Mouse (Mus musculus) left cerebral cortex, postnatal 36 days (tissue): Measurements from ENCODE around the gene Wtap. TPM values are rescaled to one million over a fixed set of nuclear protein-coding genes. Genes with fewer than 3 reads are reported as not detected.
A peak's percentile ranks its signal among the peaks of the same experiment; 100 is the strongest.
"Not testable (repeated sequence)": the region's sequence is repeated elsewhere in the genome, so short reads cannot be mapped to it uniquely, and the experiment has no call there.

Source experiments
- DNase-seq, 2 experiments: peaks; one replicate each; pipeline ENCODE4 v3.0.0; 2021 to 2022; ENCODE audit warnings: low spot score in 2 of 2, mixed read lengths in 1 of 2
- intact Hi-C: fragments of 180-260 bp; cut with DNase I; formaldehyde crosslinking; loops from one replicate; pipeline ENCODE4 v1.15.1; 2025
- total RNA-seq, 2 experiments: library from RNA; stranded (reverse); gene quantifications; 2 replicates each; pipeline ENCODE4 v1.2.3; 2021

Gene Wtap
- total RNA-seq: 10 to 100 TPM; 47.6 to 51.5 TPM

DNA sequence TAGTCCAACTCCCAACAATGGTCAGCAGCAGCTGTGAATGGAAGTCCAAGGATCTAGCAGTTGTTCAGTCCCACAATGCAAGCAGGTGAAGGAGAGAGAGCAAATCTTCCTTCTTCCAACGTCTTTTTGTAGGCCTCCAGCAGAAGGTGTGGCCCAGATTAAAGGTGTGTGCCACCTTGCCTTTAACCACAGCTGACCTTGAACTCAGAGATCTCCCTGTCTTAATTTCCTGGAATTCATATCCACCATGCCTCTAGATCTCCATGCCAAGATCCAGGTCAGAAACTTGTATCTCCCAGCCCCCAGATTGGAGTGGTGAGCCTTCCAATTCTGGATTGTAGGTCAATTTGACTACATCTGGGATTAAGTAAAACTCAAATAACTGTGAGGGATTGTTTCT, at the start of gene Wtap:
Wtap (minus strand) TSS at position 101 of the 400 bp plus-strand sequence.
- intact Hi-C loops: loop anchor here (5.0 kb wide), 1 partner anchor 77 kb away; the partner anchor contains the start of genes Mrpl18 and Tcp1
- DNase-seq: no peak

DNA sequence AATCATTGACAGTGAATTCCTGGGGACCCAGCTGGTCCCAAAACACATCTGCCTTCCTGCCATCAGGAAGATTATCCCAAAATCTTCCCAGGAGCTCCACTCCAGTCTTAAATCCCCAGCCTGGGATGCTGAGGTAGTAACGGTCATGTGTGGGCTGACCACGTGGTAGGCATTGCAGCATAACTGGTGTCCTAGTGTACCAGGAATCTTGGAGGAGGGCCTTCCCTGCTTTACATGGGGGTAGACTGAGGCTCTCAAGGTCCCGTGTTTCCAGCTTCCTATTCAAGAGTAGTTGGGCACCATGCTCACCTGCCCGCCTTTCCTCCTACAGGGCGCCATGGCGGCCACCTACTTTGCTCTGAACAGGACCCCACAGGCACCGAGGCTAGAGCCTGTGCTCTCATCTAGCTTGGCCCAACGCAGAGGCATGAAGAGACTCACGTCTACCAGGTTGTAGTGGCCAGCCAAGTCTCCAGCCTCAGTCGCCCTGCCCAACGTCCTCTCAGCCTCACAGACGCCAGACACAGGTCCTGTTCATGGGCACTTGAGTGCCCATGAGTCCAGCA, 42.7 kb upstream of the Wtap start:
- DNase-seq, intact Hi-C loops: not testable (repeated sequence)

GRCm38 (mm10) chr17:13013316-13013715, 19.3 kb upstream of the Wtap start:
- intact Hi-C loops: no loop called here

DNA sequence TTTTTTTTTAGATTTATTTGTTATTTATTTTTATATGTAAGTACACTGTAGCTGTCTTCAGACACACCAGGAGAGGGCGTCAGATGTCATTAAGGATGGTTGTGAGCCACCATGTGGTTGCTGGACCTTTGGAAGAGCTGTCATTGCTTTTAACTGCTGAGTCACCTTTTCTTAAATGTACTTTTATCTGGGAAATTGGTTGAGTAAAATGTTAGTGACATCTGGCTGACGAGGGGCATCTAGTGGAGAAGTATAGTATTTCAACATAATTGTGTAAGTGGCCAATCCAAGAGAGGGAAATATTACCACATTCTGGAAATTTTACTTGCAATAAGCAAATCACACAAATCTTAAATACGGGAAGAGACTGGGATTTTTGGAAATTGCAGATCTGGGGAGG, 15.9 kb upstream of the Wtap start:
- intact Hi-C loops: no loop called here
- DNase-seq: no peak

More at GRCm38 (mm10) chr17:13013316-13013715, 19.3 kb upstream of the Wtap start:
- no peak for DNase-seq

DNA sequence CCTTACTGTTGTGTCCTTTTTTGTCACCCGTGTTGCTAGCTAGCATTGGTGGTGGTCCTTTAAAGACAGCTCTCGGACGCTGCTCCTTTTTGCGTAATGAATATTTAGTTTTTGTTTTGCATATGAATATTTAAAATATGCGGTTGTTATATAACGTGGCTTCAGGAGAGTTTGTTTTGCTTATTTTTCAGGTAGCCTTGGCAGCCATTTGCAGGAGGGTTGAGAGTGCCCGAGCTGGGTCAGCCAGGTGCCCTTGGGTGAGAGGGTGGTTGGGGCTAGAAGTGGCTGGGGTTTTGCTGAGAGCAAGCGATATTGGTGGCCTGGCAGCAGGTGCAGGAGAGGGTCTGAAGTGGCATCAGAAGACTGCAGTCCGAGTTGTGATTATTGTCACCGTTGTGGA, 14.6 kb upstream of the Wtap start:
- no peak for DNase-seq
- intact Hi-C loops: no loop called here

GRCm38 (mm10) chr17:13007730-13008425, 13.9 kb upstream of the Wtap start:
- DNase-seq: peak; percentile 98
- intact Hi-C loops: no loop called here

DNA sequence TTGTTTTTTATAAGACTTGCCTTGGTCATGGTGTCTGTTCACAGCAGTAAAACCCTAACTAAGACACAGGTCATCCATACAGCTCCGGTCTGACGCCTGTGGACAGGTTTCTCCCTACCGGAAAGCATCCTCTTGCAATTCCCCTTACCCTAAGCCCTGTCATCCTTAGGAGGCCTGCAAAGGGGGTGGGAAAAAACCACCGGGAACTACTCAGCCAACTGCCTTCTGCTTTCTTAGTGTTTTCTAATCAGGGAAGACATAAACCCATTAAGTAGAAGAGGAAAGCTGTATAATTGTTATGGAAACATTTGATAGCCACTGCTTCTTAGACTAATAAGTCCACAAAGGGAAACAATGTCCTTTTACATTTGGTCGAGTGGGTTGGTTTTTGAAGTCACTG, 13.0 kb upstream of the Wtap start:
- intact Hi-C loops: no loop called here

DNA sequence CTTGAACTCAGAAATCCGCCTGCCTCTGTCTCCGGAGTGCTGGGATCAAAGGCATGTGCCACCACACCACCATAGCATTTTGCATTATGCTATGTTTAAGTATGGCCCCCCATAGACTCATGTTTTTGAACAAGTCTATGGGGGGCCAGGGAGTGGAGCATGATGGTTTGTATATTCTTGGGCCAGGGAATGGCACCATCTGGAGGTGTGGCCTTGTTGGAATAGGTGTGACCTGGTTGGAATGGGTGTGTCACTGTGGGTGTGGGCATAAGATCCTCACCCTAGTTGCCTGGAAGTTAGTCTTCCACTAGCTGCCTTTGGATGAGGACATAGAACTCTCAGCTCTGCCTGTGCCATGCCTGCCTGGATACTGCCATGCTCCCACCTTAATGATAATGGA, 12.6 kb upstream of the Wtap start, which contains the start of gene Sod2:
Sod2 (plus strand) TSS at position 301 of the 400 bp plus-strand sequence.
- intact Hi-C loops, DNase-seq: not testable (repeated sequence)

More for the DNA sequence above, 13.0 kb upstream of the Wtap start:
- no peak for DNase-seq

- DNase-seq, intact Hi-C loops: not testable (repeated sequence)
Measured at GRCm38 (mm10) chr17:13004436-13004835, 10.5 kb upstream of the Wtap start.

DNA sequence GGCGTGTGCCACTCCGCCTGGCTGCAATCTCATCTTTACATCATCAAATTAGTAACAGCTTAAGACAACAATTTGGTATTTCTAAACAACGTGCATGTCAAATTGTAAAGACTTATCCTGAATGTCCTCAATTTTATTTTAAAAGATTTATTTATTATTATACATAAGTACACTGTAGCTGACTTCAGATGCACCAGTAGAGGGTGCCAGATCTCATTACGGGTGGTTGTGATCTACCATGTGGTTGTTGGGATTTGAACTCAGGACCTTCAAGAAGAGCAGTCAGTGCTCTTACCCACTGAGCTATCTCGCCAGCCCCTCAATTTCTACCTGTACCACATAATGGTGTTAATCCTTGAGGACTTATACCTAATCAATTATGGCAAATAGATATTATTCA, 8.3 kb upstream of the Wtap start:
- intact Hi-C loops, DNase-seq: not testable (repeated sequence)

- no peak for DNase-seq
- intact Hi-C loops: no loop called here
Measured at GRCm38 (mm10) chr17:12999069-12999468, 5.1 kb upstream of the Wtap start.

- intact Hi-C loops: loop anchor here (2.0 kb wide), 1 partner anchor 117 kb away; no protein-coding TSS in a partner anchor
- no peak for DNase-seq
Measured at GRCm38 (mm10) chr17:12997890-12998289, 3.9 kb upstream of the Wtap start.

DNA sequence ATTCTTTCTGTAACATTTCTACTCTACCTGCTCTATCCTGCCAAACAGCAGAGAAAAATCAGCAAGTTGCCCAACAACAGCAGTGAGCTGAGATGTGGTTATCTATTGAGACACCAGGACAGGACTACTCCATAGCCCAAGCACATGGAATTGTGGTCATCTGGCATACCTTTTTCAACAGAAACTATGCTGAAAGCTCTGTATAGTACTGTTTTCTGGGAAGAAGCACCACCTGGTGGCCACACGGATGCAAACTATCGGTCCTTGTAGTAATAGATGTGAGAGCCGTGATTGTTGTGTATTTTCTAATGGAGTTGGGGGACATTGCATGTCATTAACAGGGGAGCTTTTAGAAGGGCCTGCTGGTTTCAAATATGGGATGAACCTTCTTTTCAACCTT, 2.4 kb upstream of the Wtap start:
- peak in 1 of 2 experiments; percentile 41 for DNase-seq
- intact Hi-C loops: loop anchor here (2.0 kb wide), 1 partner anchor 116 kb away; no protein-coding TSS in a partner anchor

GRCm38 (mm10) chr17:12992470-12992991, 1.4 kb downstream of the Wtap start:
- intact Hi-C loops: loop anchor here (5.0 kb wide), 1 partner anchor 75 kb away; the partner anchor contains the start of genes Mrpl18 and Tcp1

GRCm38 (mm10) chr17:12991635-12992358, 2.2 kb downstream of the Wtap start:
- intact Hi-C loops: loop anchor here (5.0 kb wide), 1 partner anchor 74 kb away; the partner anchor contains the start of genes Mrpl18 and Tcp1

More at GRCm38 (mm10) chr17:12992470-12992991, 1.4 kb downstream of the Wtap start:
- peak; percentile 93 to 97 for DNase-seq

DNA sequence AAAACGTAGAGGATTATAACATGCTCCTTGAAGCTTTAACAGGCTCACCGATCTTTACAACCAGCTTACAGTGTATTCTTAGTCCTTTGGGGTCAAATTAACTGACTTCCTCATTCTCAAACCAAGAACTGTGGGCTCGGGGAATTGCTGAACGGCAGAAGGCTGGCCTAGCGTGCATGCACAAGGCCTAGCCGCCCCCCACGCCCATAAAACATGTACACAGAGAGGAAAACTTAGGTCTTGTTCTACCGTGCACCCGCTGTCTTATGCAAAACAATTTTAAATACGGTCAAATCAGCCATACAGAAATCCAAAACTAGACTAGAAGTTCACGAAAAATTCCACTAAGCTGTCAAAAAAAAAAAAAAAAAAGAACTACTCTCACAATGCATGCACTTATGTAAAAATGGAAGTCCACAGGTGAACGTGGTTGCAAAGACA, 2.8 kb downstream of the Wtap start:
- no peak for DNase-seq
- intact Hi-C loops: loop anchor here (5.0 kb wide), 1 partner anchor 74 kb away; the partner anchor contains the start of genes Mrpl18 and Tcp1

More at GRCm38 (mm10) chr17:12991635-12992358, 2.2 kb downstream of the Wtap start:
- peak; percentile 90 to 92 for DNase-seq

DNA sequence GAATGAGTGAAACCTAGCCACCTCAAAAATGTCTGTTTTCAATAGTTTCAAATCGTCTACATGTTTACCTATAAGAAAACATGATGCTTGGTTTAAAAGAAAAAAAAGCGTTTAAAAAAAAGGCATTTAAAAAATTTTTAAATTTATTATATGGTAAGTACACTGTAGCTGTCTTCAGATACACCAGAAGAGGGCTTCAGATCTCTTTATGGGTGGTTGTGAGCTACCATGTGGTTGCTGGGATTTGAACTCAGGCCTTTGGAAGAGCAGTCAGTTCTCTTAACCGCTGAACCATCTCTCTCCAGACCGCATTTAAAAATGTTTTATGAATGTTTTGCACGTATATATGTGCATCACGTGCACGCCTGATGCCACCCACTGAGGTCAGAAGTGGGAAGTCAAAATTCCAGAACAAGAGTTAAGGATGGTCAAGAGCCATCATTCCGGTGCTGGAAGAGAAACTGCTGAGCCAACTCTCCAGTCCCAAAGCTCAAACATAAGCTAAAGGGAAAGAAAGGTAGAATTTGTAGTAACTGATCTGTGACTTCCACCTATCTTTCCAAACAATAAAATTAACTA, 3.3 kb downstream of the Wtap start:
- no peak for DNase-seq
- intact Hi-C loops: loop anchor here (5.0 kb wide), 1 partner anchor 73 kb away; the partner anchor contains the start of genes Mrpl18 and Tcp1

DNA sequence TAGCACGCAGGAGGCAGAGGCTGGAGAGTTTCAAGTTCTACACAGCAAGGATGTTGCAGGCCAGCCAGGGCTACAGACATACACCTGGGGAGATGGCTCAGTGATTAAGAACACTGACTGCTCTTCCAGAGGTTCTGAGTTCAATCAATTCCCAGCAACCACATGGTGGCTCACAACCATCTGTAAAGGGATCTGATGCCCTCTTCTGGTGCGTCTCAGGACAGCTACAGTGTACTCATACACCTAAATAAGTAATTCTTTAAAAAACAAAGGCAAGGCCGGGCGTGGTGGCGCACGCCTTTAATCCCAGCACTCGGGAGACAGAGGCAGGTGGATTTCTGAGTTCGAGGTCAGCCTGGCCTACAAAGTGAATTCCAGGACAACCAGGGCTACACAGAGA, 5.9 kb downstream of the Wtap start:
- intact Hi-C loops, DNase-seq: not testable (repeated sequence)

DNA sequence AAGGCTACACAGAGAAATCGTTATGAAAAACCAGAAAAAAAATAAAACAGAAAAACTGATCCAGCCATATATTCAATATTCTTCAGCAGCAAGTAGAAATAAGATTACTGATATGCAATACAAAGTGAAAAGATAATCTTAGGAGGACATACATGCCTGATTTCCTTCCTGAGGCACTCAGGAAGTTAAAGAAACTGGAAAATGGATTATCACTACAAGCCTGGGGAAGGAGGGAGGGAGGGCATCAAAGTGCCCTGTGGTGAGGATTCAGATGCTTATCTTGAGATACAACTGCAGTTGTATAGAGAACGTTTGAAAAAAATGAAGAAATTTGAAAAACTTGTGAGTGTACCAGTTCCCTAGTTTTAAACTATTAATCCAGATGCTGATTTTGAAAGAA, 10.0 kb downstream of the Wtap start:
- DNase-seq: no peak
- intact Hi-C loops: no loop called here
